Mouse (Mus musculus): ENCODE data around the gene Immp2l. TPM values are rescaled to one million over a fixed set of nuclear protein-coding genes. Genes with fewer than 3 reads are reported as not detected.

The Immp2l gene
- total RNA-seq, 2 experiments from 2014 or later = 1.3 to 3.5 TPM

DNA sequence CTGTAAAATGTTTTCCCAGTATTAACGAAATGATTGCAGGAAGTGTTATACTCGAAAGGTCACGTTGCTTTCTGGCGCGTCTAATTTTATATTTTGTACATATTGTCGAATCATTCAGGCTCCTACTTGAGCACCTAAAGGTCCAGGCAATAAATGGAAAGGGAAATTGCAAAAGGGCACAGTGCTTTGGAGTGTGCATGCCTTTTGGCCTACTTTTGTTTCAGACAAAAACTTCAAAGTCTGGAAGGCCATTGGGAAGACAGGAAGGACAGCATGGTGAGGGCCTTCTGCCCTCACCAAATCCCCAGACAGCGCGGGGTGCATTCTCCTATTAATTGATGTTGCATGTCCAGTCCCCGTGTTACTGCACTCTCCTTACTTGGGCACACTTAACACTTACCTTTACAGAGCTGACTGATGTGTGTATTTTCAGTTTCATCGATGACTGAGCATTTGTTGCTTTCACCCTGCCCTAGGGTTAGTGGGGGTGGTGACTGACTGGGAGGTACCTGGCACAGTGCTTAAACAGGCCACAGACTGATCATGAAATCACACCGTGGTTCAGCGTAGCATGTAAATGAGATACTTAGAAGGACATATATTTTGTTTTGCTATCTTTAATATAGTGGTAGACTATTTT lies 20.7 kb downstream of the Immp2l start:
- ATAC-seq (replicated peaks; ENCODE audit: low FRiP score, poor library complexity, severe bottlenecking) = no peak

DNA sequence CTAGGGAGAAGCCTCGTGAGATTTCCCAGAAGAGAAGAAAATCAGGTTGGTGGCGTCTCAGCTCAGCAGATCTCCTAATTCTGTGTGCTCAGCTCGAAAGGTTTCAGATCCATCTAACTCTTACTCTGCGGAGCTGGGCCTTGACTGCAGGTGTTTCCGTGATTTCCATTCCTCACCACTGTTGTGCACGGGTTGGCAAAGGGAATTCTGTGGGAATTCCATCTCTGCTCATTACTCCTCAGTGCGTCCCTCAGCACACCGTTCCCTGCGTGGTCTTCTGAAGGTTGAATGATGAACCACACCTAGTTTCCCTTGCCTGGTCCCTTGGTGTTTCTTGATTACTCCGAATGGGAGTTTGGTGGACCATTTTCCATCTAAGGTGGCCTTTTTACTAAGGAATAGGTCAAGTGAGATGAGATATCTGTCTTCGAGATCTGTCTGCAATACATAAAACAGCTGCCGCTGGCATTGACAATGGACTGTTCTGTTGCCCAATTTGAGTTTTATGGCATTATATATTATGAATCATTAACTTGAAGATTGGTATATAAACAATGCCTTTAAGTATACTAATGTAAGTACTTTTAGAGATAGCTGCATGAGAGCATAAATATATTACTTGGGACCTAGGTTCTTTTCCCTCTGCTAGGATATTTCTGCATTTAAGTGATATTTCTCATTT lies 23.3 kb downstream of the Immp2l start:
- ATAC-seq (replicated peaks; ENCODE audit: low FRiP score, poor library complexity, severe bottlenecking) = no peak

DNA sequence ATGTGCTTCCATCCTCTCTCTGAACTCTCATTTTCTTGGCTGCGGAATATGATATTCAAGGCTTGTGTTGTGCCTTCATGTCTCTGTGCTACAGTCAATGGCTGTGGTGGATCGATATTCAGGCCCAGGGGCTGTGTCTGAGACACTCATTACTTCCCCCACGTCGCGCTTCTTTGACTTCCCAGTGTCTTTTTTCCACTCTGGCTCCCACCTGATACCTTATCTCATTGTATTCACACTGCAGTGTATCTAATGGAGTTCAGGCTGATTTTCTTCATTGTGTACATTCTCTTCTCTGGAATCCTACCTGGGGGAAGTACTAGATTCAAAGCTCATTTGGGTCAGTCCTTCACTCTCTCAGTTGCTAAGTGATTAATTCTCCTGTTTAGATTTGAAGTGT lies 27.1 kb downstream of the Immp2l start:
- ATAC-seq (replicated peaks; ENCODE audit: low FRiP score, poor library complexity, severe bottlenecking) = no peak

DNA sequence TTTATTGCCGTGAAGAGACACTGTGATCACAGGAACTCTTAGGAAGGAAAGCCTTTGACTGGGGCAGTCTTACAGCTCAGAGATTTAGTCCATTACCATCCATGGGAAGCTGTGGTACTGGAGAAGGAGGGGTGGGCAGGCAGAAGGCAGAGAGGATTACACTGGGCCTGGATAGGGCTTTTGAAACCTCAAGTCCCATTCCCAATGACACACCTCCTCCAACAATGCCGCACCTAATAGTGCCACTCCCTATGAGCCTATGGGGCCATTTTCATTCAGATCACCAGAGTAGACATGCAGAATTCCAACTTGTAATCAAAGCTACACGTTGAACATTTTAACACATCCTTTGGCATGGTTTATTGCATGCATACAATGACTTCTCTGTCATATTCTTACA lies 29.0 kb downstream of the Immp2l start:
- ATAC-seq (replicated peaks; ENCODE audit: low FRiP score, poor library complexity, severe bottlenecking) = no peak

DNA sequence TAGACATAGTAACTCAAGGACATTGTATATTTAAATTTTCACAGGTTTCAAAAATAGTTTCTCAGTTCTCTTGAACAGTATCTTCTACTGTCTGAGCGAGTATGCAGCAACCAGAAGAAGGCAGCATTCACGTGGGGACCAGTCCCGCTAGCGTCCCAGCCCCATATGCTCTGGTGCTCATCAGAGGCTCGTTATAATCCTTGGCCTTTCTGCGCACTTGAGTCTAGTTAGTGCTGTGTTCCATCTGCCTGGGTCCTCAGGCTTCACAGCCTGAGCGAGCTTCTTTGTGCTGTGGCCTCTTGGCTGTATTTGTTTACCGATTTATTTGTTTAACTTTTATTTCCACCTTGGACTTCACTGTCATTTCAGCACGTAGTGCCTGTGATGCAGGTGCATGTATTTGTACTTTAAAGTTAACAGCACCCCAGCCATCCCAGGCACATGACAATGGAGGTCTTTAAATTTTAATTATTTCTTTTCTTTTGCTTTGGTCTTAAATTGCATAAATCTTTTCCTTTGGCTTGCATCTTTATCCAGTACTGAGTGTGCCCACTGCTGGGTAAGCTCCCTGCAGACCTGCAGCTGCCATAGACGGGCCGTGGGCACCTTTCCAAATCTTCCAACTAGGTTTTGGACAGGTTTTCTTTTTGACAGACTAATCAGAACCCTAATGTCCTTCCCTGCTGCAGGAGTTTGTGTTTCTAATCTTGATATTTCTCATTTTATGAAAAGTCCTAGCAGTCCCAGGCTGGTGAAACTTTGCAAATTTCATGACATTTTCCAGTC lies 30.3 kb downstream of the Immp2l start:
- ATAC-seq (replicated peaks; ENCODE audit: low FRiP score, poor library complexity, severe bottlenecking) = no peak

DNA sequence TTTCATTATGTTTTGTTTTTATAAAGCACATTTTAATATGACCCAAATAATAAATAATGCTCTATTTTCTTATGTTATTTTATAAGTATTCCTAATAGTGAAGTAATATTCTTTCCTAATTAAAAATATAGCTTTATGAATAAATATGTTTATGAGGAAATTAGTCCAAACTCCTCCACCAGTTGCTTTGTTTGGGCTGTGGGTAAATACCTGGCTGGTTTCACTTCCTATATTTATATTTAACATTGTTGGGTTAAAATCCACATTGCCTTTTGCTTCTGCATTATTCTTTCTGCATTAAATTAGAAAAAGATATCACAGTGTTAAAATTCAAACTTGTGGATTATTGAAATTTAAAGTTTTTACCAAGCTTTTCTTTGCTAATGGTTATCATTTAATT lies 32.1 kb downstream of the Immp2l start:
- no peak for ATAC-seq (replicated peaks; ENCODE audit: low FRiP score, poor library complexity, severe bottlenecking)

DNA sequence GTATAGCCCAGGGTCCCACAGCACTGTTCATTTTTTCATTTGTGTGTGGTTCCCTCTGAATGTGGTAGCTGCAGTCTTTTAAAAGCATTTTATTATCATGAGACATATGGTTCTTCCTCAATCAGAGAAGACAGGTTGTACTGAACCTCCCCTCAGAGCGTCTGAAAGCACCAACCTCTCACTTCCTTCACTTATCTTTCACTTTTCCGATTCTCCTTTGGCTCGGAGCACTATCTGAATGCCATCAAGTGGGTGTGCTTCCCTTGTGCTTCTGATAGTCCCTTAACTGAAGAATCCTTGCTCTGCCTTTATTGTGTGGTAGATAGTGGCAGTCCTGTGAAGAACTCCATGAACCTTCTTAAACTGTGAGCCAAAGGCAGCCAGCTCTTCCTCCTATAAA lies 39.4 kb downstream of the Immp2l start:
- no peak for ATAC-seq (replicated peaks; ENCODE audit: low FRiP score, poor library complexity, severe bottlenecking)

DNA sequence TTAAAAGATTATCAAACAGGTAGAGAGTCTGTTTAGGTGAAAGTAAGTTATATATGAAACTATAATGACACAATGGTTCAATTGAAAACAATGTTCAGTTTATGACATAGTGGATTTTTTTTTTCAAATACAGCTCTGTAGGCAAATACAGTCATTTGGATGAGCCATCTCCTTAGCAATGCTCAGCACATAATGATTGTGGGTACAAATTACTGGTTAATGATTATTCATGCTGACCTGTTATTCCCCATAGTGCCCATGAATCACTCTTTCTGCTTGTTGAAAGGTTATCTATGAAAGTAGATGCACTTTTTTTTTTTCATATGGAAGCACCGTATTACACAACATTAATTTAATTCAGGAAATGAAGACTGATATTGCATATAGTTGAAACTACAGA lies 58.0 kb downstream of the Immp2l start:
- ATAC-seq (replicated peaks; ENCODE audit: low FRiP score, poor library complexity, severe bottlenecking) = no peak

DNA sequence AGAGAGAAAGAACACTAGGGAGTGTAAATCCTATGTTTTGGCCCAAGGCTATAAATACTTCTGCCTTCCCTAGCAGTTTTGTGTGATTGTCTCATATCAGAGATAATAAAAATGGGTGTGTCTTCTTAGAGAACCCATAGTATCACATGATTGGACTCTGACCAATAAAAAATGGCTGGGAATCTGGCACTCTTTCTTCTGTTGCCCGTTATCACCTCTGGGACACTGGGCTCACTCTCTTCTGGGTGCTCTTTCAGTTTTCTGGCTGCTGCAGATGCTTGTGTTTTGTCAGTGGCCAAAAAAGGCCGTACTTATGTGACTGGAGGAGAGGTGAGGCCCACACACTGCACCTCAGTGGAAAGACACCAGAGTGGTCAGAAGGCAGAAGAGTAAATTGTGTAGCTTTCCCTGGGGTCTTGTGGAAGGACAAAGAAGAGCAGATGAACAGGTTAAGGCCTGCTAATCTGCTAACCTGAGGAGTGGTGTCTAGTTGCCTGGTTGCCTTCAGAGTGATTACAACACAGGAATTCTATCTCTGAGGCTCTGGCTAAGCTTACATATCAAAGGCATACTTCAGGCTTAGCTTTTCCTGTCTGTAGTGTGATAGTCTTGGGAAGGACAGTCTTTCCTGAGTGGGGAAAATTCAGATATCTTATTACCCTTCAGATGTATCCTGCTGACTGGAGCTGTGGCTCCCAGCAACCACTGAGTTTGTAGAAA lies 60.6 kb downstream of the Immp2l start:
- ATAC-seq (replicated peaks; ENCODE audit: low FRiP score, poor library complexity, severe bottlenecking) = peak; percentile 62

DNA sequence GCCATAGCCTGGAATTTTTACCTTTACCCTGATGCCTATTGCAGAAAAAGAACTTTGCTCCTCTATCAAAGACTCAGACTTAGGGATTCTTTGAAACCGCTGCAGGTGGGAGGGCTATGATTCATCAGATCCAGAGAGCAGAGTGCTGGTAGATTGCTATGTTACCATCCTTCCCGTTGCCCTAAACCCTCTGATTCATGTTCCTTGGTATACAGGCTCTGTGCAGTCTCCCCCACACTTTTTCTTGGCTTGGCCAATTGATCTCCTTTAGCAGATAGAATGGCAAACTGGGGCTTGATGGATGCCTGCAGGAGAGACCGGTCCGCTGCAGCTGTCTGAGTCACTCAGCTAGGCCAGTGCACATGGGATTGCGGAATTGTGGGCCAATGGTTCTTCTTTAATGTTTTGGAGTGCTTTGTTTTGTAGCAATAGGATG lies 66.1 kb downstream of the Immp2l start:
- no peak for ATAC-seq (replicated peaks; ENCODE audit: low FRiP score, poor library complexity, severe bottlenecking)

DNA sequence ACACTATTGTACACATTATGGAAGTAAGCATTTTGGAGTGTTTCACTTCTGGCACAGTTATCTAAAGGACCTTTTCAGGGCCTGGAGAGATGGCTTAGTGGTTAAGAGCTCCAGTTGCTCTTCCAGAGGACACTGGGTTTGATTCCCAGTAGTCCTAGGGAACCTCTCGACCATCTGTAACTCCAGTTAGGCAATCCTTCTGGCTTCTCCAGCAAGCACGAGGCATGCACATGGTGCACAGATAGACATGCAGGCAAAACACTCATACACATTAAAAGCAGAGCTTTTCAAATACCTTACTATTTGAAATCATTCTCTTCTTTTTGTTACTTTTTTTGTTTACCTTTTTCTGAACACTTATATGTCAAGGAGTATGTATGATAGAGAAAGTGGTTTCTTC lies 66.9 kb downstream of the Immp2l start:
- no peak for ATAC-seq (replicated peaks; ENCODE audit: low FRiP score, poor library complexity, severe bottlenecking)

DNA sequence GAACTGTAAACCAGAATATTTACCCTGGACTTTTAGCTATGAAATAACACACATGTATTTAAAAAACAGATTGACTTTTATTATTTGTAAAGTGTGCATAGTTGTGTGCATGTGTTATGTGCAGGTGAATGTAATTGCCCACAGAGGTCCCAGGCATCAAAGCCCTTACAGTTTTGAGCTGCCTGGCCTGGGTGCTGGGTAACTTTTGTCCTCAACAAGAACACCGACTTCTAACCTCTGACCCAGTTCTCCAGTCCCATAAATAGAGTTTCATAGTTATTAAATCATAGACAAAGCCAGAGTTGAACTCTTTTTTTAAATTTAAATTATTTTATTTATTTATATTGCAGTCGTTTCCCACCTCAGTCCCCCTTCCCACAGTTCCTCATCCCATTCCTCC lies 67.4 kb downstream of the Immp2l start:
- no peak for ATAC-seq (replicated peaks; ENCODE audit: low FRiP score, poor library complexity, severe bottlenecking)

DNA sequence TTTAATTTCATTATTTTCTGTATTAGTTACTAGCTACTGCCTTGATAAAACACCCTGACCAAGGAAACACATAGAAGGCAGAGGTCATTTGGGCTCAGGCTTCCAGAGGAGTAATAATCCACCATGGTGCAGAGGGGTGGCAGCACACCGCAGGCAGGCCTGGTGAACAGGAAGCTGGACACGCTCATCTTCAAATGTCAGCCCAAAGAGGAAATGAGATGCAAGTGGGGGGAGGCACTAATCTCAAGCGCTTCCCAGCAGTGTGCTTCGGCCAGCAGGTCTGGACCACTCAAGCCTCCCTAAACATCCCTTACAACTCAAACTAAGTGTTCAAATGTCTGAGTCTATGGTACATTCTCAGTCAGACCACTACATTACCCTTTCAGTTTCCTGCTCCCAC lies 72.2 kb downstream of the Immp2l start:
- ATAC-seq (replicated peaks; ENCODE audit: low FRiP score, poor library complexity, severe bottlenecking) = no peak

DNA sequence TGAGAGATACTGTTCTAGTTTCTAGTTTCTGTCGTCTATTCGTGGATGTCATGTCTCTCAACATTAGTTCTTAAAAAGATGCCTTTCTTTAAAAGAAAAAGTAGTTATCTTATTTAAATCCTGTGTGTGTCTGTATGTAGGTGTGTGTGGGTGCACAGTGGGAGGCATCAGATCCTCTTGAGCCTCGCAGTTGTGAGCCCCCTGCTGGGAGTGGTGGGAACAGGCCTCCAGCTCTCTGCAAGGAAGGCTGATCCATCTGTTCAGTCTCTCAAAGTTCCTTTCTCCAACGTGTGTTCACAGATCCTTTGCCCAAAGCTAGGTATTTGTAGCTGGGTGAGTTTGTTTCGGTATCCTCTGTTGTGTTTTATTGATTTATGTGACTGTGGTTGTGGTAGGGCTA lies 73.5 kb downstream of the Immp2l start:
- ATAC-seq (replicated peaks; ENCODE audit: low FRiP score, poor library complexity, severe bottlenecking) = peak; percentile 92

DNA sequence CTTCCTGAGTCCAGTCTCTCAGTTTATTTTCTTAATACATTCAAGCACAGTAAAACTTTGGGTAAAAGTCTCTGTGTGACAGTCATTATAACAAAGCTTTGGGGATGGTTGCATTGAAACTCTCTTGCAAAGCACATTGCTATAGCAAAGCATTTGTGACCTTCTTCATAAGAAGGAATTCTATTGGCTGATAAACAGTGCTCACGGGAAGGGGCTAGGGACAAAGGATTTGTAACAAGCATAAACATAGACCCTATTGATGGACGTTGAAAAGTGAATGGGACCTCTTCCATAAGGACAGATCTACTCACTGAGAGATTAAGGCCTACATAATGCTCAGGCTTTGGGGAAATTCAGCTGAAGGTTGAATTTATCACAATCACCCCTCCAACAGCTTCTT lies 85.1 kb downstream of the Immp2l start:
- ATAC-seq (replicated peaks; ENCODE audit: low FRiP score, poor library complexity, severe bottlenecking) = no peak

DNA sequence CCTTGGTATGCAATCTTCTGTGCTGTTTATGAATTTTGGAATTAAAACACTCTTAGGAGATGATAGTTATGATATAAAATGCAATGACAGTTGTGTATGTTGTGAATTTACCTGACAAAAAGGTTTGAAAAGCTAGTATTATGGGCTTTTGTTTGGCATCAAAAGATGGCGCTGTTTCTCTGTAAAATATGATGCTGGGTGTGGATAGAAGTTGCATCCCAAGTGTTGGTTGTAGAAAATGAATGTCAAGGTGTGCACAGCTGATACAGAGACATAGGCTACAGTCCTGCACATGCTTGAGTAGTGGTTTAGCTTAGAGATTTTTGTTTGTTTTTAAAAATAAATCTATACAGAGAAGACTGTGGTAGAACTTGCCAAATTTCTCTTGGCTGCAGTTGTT lies 87.6 kb downstream of the Immp2l start:
- ATAC-seq (replicated peaks; ENCODE audit: low FRiP score, poor library complexity, severe bottlenecking) = peak; percentile 71

DNA sequence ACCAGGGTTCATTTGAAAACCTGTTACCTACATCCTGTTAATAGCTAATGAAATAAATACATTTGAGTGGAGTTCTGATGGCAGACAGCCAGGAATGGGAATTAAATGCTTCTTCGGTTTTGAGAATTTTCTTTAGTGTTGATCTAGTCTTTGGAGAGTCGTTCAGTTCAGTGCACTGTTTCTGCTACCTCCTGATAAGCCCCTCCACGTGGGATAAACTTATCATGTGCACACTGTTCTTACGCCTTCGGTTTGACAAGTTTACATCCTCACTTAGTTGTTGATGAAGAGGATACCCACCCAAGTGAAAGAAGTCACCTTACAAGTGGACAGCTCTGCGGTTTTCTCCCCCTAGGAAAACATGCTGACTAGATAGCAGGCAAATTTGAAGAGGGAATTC lies 88.2 kb downstream of the Immp2l start:
- peak; percentile 85 for ATAC-seq (replicated peaks; ENCODE audit: low FRiP score, poor library complexity, severe bottlenecking)

DNA sequence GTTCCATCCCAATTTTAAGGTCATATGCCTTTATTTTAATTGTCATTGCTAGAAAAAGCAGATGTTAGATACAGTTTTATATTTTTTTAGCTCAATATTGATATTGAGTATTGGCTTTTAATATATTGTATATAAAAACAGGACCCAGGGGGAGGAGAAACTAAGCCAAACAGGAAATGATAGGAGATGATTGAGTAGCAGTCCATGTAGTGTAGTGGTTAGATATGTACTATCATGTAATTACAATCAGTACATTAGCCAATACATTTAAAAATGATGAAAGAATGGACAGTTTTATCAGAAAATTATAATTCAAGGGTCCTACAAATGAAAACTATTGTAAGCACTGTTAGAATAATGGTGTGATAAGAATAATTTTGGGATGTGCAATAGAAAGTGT lies 94.5 kb downstream of the Immp2l start:
- ATAC-seq (replicated peaks; ENCODE audit: low FRiP score, poor library complexity, severe bottlenecking) = no peak

DNA sequence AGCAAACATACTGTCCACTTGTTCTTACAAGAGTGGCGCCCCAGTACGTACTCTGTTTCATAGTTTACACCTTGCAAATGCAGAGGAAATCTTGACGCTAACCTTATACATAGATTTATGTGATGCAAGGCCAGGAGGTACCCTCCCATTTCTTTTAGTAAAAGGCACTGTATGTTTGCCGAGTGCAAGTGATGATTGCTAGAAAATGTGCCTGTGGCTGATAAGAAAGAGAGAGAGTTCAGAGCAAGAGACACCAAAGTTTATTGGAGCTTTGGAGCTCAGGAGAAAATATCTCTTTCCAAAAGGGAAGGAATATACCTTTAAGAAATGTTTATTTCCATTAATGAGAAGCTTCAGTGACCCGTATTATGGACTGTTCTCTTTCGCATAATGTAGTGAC lies 95.8 kb downstream of the Immp2l start:
- no peak for ATAC-seq (replicated peaks; ENCODE audit: low FRiP score, poor library complexity, severe bottlenecking)

DNA sequence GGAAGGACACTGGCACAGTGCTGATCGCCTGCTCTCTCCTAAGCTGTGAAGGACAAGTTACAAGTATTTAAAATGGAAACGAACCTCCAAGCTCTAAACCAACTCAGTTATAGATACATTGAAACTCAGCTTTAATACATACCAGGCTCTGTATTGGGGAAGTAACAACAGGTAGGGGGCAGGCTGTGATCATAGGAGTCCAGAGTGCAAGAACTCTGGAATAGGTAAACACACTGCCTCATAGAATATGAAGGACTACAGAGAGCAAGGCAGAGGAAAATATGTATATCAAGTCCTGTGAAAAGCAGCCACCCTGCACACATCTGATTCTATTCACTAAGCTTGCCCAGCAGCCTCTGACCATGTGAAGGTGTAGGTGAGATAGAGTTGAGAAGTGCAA lies 99.3 kb downstream of the Immp2l start:
- ATAC-seq (replicated peaks; ENCODE audit: low FRiP score, poor library complexity, severe bottlenecking) = no peak; the same call in 1 of the 2 replicates

Data from erythroblast, adult 5-6 weeks (primary cell).